Mouse (Mus musculus) left cerebral cortex, postnatal 36 days (tissue): ENCODE results near the gene Cdk5rap1. TPM values are rescaled to one million over a fixed set of nuclear protein-coding genes. Genes with fewer than 3 reads are reported as not detected.
A peak's percentile ranks its signal among the peaks of the same experiment; 100 is the strongest.
"Not testable (repeated sequence)": the region's sequence is repeated elsewhere in the genome, so short reads cannot be mapped to it uniquely, and the experiment has no call there.

Experiments used
- DNase-seq, 2 experiments: peaks; one replicate each; pipeline ENCODE4 v3.0.0; 2021 to 2022; ENCODE audit warnings: low spot score in 2 of 2, mixed read lengths in 1 of 2
- intact Hi-C: fragments of 180-260 bp; cut with DNase I; formaldehyde crosslinking; loops from one replicate; pipeline ENCODE4 v1.15.1; 2025
- total RNA-seq, 2 experiments: library from RNA; stranded (reverse); gene quantifications; 2 replicates each; pipeline ENCODE4 v1.2.3; 2021

Gene Cdk5rap1
- total RNA-seq, 2 experiments from 2014 or later, result 11.2 to 17.5 TPM

GRCm38 (mm10) chr2:154390180-154390964, 17.6 kb upstream of the Cdk5rap1 start:
- peak in 1 of 2 experiments; percentile 46 for DNase-seq
- intact Hi-C loops, result no loop called here

GRCm38 (mm10) chr2:154379103-154379502, 6.3 kb upstream of the Cdk5rap1 start:
- DNase-seq, result peak; percentile 89 to 93
- intact Hi-C loops, result loop anchor here (2.0 kb wide), 1 partner anchor 170 kb away; no protein-coding TSS in a partner anchor

GRCm38 (mm10) chr2:154374807-154375601, 2.2 kb upstream of the Cdk5rap1 start:
- DNase-seq, result peak; percentile 41 to 45
- intact Hi-C loops, result no loop called here

GRCm38 (mm10) chr2:154373961-154374632, 1.3 kb upstream of the Cdk5rap1 start:
- intact Hi-C loops, result no loop called here
- peak; percentile 50 to 64 for DNase-seq

- intact Hi-C loops, result no loop called here
- DNase-seq, result peak; percentile 86 to 87
These were observed 520 bp downstream of the Cdk5rap1 start for GRCm38 (mm10) chr2:154372151-154372829.

GRCm38 (mm10) chr2:154367510-154367909, 5.3 kb downstream of the Cdk5rap1 start:
- intact Hi-C loops, result no loop called here
- DNase-seq, result no peak

- intact Hi-C loops, DNase-seq: not testable (repeated sequence)
These were observed 18.8 kb downstream of the Cdk5rap1 start for GRCm38 (mm10) chr2:154354000-154354425.

GRCm38 (mm10) chr2:154348152-154348551, 24.7 kb downstream of the Cdk5rap1 start:
- intact Hi-C loops, result no loop called here
- DNase-seq, result no peak

GRCm38 (mm10) chr2:154339356-154339755, 33.5 kb downstream of the Cdk5rap1 start:
- intact Hi-C loops, result no loop called here
- DNase-seq, result no peak

- no peak for DNase-seq
- intact Hi-C loops, result no loop called here
These were observed 34.6 kb downstream of the Cdk5rap1 start for GRCm38 (mm10) chr2:154338161-154338560.

- no peak for DNase-seq
- intact Hi-C loops, result no loop called here
These were observed 37.2 kb downstream of the Cdk5rap1 start for GRCm38 (mm10) chr2:154335572-154335971.

- no peak for DNase-seq
- intact Hi-C loops, result no loop called here
These were observed 46.0 kb downstream of the Cdk5rap1 start for GRCm38 (mm10) chr2:154326852-154327251.

GRCm38 (mm10) chr2:154313771-154314170, 59.0 kb downstream of the Cdk5rap1 start:
- DNase-seq, intact Hi-C loops: not testable (repeated sequence)

- intact Hi-C loops, DNase-seq: not testable (repeated sequence)
These were observed 65.9 kb downstream of the Cdk5rap1 start, which contains the start of gene Bpifb9b for GRCm38 (mm10) chr2:154306927-154307326. TSS of gene Bpifb9b (plus strand) at chr2:154307227.

GRCm38 (mm10) chr2:154304604-154305003, 68.2 kb downstream of the Cdk5rap1 start:
- DNase-seq, intact Hi-C loops: not testable (repeated sequence)

- DNase-seq, result no peak
- intact Hi-C loops, result no loop called here
These were observed 71.0 kb downstream of the Cdk5rap1 start for GRCm38 (mm10) chr2:154301763-154302162.

GRCm38 (mm10) chr2:154300496-154300895, 72.3 kb downstream of the Cdk5rap1 start:
- intact Hi-C loops, result no loop called here
- DNase-seq, result peak; percentile 19 to 29

GRCm38 (mm10) chr2:154294746-154295145, 78.1 kb downstream of the Cdk5rap1 start:
- intact Hi-C loops, result loop anchor here (5.0 kb wide), 1 partner anchor 77 kb away; no protein-coding TSS in a partner anchor
- DNase-seq, result peak in 1 of 2 experiments; percentile 14

- intact Hi-C loops, result loop anchor here (5.0 kb wide), 1 partner anchor 76 kb away; no protein-coding TSS in a partner anchor
- DNase-seq, result no peak
These were observed 80.0 kb downstream of the Cdk5rap1 start for GRCm38 (mm10) chr2:154292833-154293232.
